Mouse (Mus musculus): ENCODE measurements around the gene Rxfp2. TPM values are rescaled to one million over a fixed set of nuclear protein-coding genes. Genes with fewer than 3 reads are reported as not detected.

The Rxfp2 gene
- polyA plus RNA-seq, 1 experiment: not detected

- Histone ChIP-seq H3K36me3 (ENCODE audit: control insufficient read depth, insufficient read depth) (no peaks in the 10 kb centered on the region), H3ac (ENCODE audit: control insufficient read depth, insufficient read length) (no peak overlapping the region), H3K79me2 (ENCODE audit: control insufficient read depth, insufficient read depth) (no peaks in the 10 kb centered on the region), H3K4me3 (no peak overlapping the region), H3K27me3 (ENCODE audit: control insufficient read depth, insufficient read depth, insufficient read length) (no peaks in the 10 kb centered on the region), H3K4me2 (ENCODE audit: low read depth) (no peak overlapping the region)
- TF ChIP-seq TCF3 (IDR thresholded peaks at IDR 0.05; ENCODE audit: insufficient read length, low read depth) (no peak), CEBPB (IDR thresholded peaks at IDR 0.05; ENCODE audit: insufficient read depth, poor library complexity, severe bottlenecking) (no peak), E2F4 (IDR thresholded peaks at IDR 0.05; ENCODE audit: insufficient read depth) (no peak), USF1 (IDR thresholded peaks at IDR 0.05; ENCODE audit: low read depth) (no peak), MYOG (IDR thresholded peaks at IDR 0.05; ENCODE audit: control insufficient read depth in 1 of 3, insufficient read depth in 1 of 3, insufficient read length in 2 of 3, low read depth in 2 of 3) (no peak), SRF (IDR thresholded peaks at IDR 0.05; ENCODE audit: control insufficient read depth, insufficient read length, low read depth) (no peak), POLR2A (IDR thresholded peaks at IDR 0.05; ENCODE audit: insufficient read length, low read depth) (no peak), MYOD1 (IDR thresholded peaks at IDR 0.05; ENCODE audit: control insufficient read depth in 1 of 3, insufficient read length in 2 of 3, low read depth in 2 of 3) (no peak), MAX (IDR thresholded peaks at IDR 0.05; ENCODE audit: low read depth) (no peak), POLR2AphosphoS2 (IDR thresholded peaks at IDR 0.05; ENCODE audit: insufficient read length, low read depth) (no peak), TCF12 (IDR thresholded peaks at IDR 0.05; ENCODE audit: insufficient read depth, poor library complexity, severe bottlenecking) (no peak), REST (IDR thresholded peaks at IDR 0.05; ENCODE audit: insufficient read depth, insufficient read length) (no peak)
Measured at GRCm38 (mm10) chr5:150016861-150017260, 1.6 kb upstream of the Rxfp2 start.

GRCm38 (mm10) chr5:150017672-150018071 lies 803 bp upstream of the Rxfp2 start:
- Histone ChIP-seq H3K27me3 (ENCODE audit: control insufficient read depth, insufficient read depth, insufficient read length) (no peaks in the 10 kb centered on the region), H3K4me3 (no peak overlapping the region), H3K36me3 (ENCODE audit: control insufficient read depth, insufficient read depth) (no peaks in the 10 kb centered on the region), H3ac (ENCODE audit: control insufficient read depth, insufficient read length) (no peak overlapping the region), H3K4me2 (ENCODE audit: low read depth) (no peak overlapping the region), H3K79me2 (ENCODE audit: control insufficient read depth, insufficient read depth) (no peaks in the 10 kb centered on the region)
- no peak for TF ChIP-seq MYOD1 (IDR thresholded peaks at IDR 0.05; ENCODE audit: control insufficient read depth in 1 of 3, insufficient read length in 2 of 3, low read depth in 2 of 3)
- TF ChIP-seq POLR2AphosphoS2 (IDR thresholded peaks at IDR 0.05; ENCODE audit: insufficient read length, low read depth): no peak
- no peak for TF ChIP-seq POLR2A (IDR thresholded peaks at IDR 0.05; ENCODE audit: insufficient read length, low read depth)
- TF ChIP-seq SRF (IDR thresholded peaks at IDR 0.05; ENCODE audit: control insufficient read depth, insufficient read length, low read depth): no peak
- no peak for TF ChIP-seq TCF12 (IDR thresholded peaks at IDR 0.05; ENCODE audit: insufficient read depth, poor library complexity, severe bottlenecking)
- no peak for TF ChIP-seq MYOG (IDR thresholded peaks at IDR 0.05; ENCODE audit: control insufficient read depth in 1 of 3, insufficient read depth in 1 of 3, insufficient read length in 2 of 3, low read depth in 2 of 3)
- no peak for TF ChIP-seq MAX (IDR thresholded peaks at IDR 0.05; ENCODE audit: low read depth)
- TF ChIP-seq CEBPB (IDR thresholded peaks at IDR 0.05; ENCODE audit: insufficient read depth, poor library complexity, severe bottlenecking): no peak
- TF ChIP-seq TCF3 (IDR thresholded peaks at IDR 0.05; ENCODE audit: insufficient read length, low read depth): no peak
- no peak for TF ChIP-seq USF1 (IDR thresholded peaks at IDR 0.05; ENCODE audit: low read depth)
- no peak for TF ChIP-seq E2F4 (IDR thresholded peaks at IDR 0.05; ENCODE audit: insufficient read depth)
- TF ChIP-seq REST (IDR thresholded peaks at IDR 0.05; ENCODE audit: insufficient read depth, insufficient read length): no peak

GRCm38 (mm10) chr5:150020851-150021250 lies 2.4 kb downstream of the Rxfp2 start:
- TF ChIP-seq USF1 (IDR thresholded peaks at IDR 0.05; ENCODE audit: low read depth) (no peak), CEBPB (IDR thresholded peaks at IDR 0.05; ENCODE audit: insufficient read depth, poor library complexity, severe bottlenecking) (no peak), POLR2AphosphoS2 (IDR thresholded peaks at IDR 0.05; ENCODE audit: insufficient read length, low read depth) (no peak), SRF (IDR thresholded peaks at IDR 0.05; ENCODE audit: control insufficient read depth, insufficient read length, low read depth) (no peak), TCF12 (IDR thresholded peaks at IDR 0.05; ENCODE audit: insufficient read depth, poor library complexity, severe bottlenecking) (no peak), REST (IDR thresholded peaks at IDR 0.05; ENCODE audit: insufficient read depth, insufficient read length) (no peak), E2F4 (IDR thresholded peaks at IDR 0.05; ENCODE audit: insufficient read depth) (no peak), TCF3 (IDR thresholded peaks at IDR 0.05; ENCODE audit: insufficient read length, low read depth) (no peak), POLR2A (IDR thresholded peaks at IDR 0.05; ENCODE audit: insufficient read length, low read depth) (no peak), MYOG (IDR thresholded peaks at IDR 0.05; ENCODE audit: control insufficient read depth in 1 of 3, insufficient read depth in 1 of 3, insufficient read length in 2 of 3, low read depth in 2 of 3) (no peak), MYOD1 (IDR thresholded peaks at IDR 0.05; ENCODE audit: control insufficient read depth in 1 of 3, insufficient read length in 2 of 3, low read depth in 2 of 3) (no peak), MAX (IDR thresholded peaks at IDR 0.05; ENCODE audit: low read depth) (no peak)
- no peak overlapping the region for H3ac ChIP-seq (ENCODE audit: control insufficient read depth, insufficient read length)
- H3K36me3 ChIP-seq (ENCODE audit: control insufficient read depth, insufficient read depth): no peaks in the 10 kb centered on the region
- no peak overlapping the region for H3K4me3 ChIP-seq
- H3K79me2 ChIP-seq (ENCODE audit: control insufficient read depth, insufficient read depth): no peaks in the 10 kb centered on the region
- H3K27me3 ChIP-seq (ENCODE audit: control insufficient read depth, insufficient read depth, insufficient read length): no peaks in the 10 kb centered on the region
- H3K4me2 ChIP-seq (ENCODE audit: low read depth): no peak overlapping the region

- Histone ChIP-seq H3ac (ENCODE audit: control insufficient read depth, insufficient read length) (no peak overlapping the region), H3K79me2 (ENCODE audit: control insufficient read depth, insufficient read depth) (no peaks in the 10 kb centered on the region), H3K27me3 (ENCODE audit: control insufficient read depth, insufficient read depth, insufficient read length) (no peaks in the 10 kb centered on the region), H3K36me3 (ENCODE audit: control insufficient read depth, insufficient read depth) (no peaks in the 10 kb centered on the region), H3K4me3 (no peak overlapping the region), H3K4me2 (ENCODE audit: low read depth) (no peak overlapping the region)
- no peak for TF ChIP-seq SRF (IDR thresholded peaks at IDR 0.05; ENCODE audit: control insufficient read depth, insufficient read length, low read depth)
- TF ChIP-seq TCF12 (IDR thresholded peaks at IDR 0.05; ENCODE audit: insufficient read depth, poor library complexity, severe bottlenecking): no peak
- no peak for TF ChIP-seq E2F4 (IDR thresholded peaks at IDR 0.05; ENCODE audit: insufficient read depth)
- no peak for TF ChIP-seq TCF3 (IDR thresholded peaks at IDR 0.05; ENCODE audit: insufficient read length, low read depth)
- no peak for TF ChIP-seq REST (IDR thresholded peaks at IDR 0.05; ENCODE audit: insufficient read depth, insufficient read length)
- TF ChIP-seq CEBPB (IDR thresholded peaks at IDR 0.05; ENCODE audit: insufficient read depth, poor library complexity, severe bottlenecking): no peak
- no peak for TF ChIP-seq USF1 (IDR thresholded peaks at IDR 0.05; ENCODE audit: low read depth)
- TF ChIP-seq MYOD1 (IDR thresholded peaks at IDR 0.05; ENCODE audit: control insufficient read depth in 1 of 3, insufficient read length in 2 of 3, low read depth in 2 of 3): no peak
- no peak for TF ChIP-seq POLR2A (IDR thresholded peaks at IDR 0.05; ENCODE audit: insufficient read length, low read depth)
- TF ChIP-seq MYOG (IDR thresholded peaks at IDR 0.05; ENCODE audit: control insufficient read depth in 1 of 3, insufficient read depth in 1 of 3, insufficient read length in 2 of 3, low read depth in 2 of 3): no peak
- TF ChIP-seq MAX (IDR thresholded peaks at IDR 0.05; ENCODE audit: low read depth): no peak
- no peak for TF ChIP-seq POLR2AphosphoS2 (IDR thresholded peaks at IDR 0.05; ENCODE audit: insufficient read length, low read depth)
Measured at GRCm38 (mm10) chr5:150021805-150022204, 3.3 kb downstream of the Rxfp2 start.

All from myocyte (in vitro differentiated cells).